Mouse (Mus musculus): Measurements from ENCODE around the gene Cstl1. TPM values are rescaled to one million over a fixed set of nuclear protein-coding genes. Genes with fewer than 3 reads are reported as not detected.
"Not testable (repeated sequence)": the region's sequence is repeated elsewhere in the genome, so short reads cannot be mapped to it uniquely, and the experiment has no call there.

The Cstl1 gene
- total RNA-seq (2021) = under 1 TPM in 1 of 2 experiments, not detected in 1; 0.50 TPM
- long read RNA-seq, experiment 1 = 0 reads
- long read RNA-seq, experiment 2 = 0 reads

- DNase-seq (ENCODE audit: low spot score in 2 of 2) = no peak
These were observed at the start of gene Cstl1 for GRCm38 (mm10) chr2:148750058-148750457. Gene Cstl1, plus strand, starts transcription at chr2:148750358.

- DNase-seq (ENCODE audit: low spot score in 2 of 2) = no peak
These were observed 43.6 kb upstream of the Cstl1 start for GRCm38 (mm10) chr2:148706409-148707201.

- no peak for DNase-seq (ENCODE audit: low spot score in 2 of 2)
These were observed 43.0 kb upstream of the Cstl1 start for GRCm38 (mm10) chr2:148707202-148707530.

GRCm38 (mm10) chr2:148712326-148712725 lies 37.8 kb upstream of the Cstl1 start:
- DNase-seq (ENCODE audit: low spot score in 2 of 2) = no peak

- no peak for DNase-seq (ENCODE audit: low spot score in 2 of 2)
These were observed 33.1 kb upstream of the Cstl1 start for GRCm38 (mm10) chr2:148717072-148717471.

GRCm38 (mm10) chr2:148719271-148719995 lies 30.7 kb upstream of the Cstl1 start:
- DNase-seq (ENCODE audit: low spot score in 2 of 2) = no peak

- DNase-seq (ENCODE audit: low spot score in 2 of 2) = peak; percentile 31 to 46
These were observed 18.4 kb upstream of the Cstl1 start for GRCm38 (mm10) chr2:148731614-148732326.

GRCm38 (mm10) chr2:148732327-148733000 lies 17.7 kb upstream of the Cstl1 start, which contains the start of gene Napb:
Gene Napb, minus strand, starts transcription at chr2:148732467.
- DNase-seq (ENCODE audit: low spot score in 2 of 2) = peak; percentile 88 to 91

GRCm38 (mm10) chr2:148743001-148743400 lies 7.2 kb upstream of the Cstl1 start:
- DNase-seq (ENCODE audit: low spot score in 2 of 2) = no peak

- DNase-seq (ENCODE audit: low spot score in 2 of 2) = no peak
These were observed 6.2 kb upstream of the Cstl1 start for GRCm38 (mm10) chr2:148743846-148744407.

GRCm38 (mm10) chr2:148751893-148752813 lies 2.0 kb downstream of the Cstl1 start:
- DNase-seq (ENCODE audit: low spot score in 2 of 2) = peak; percentile 53 to 66

GRCm38 (mm10) chr2:148754310-148754846 lies 4.2 kb downstream of the Cstl1 start:
- DNase-seq (ENCODE audit: low spot score in 2 of 2) = no peak

- no peak for DNase-seq (ENCODE audit: low spot score in 2 of 2)
These were observed 13.7 kb downstream of the Cstl1 start for GRCm38 (mm10) chr2:148763648-148764388.

- DNase-seq (ENCODE audit: low spot score in 2 of 2) = not testable (repeated sequence)
These were observed 21.2 kb downstream of the Cstl1 start, which contains the start of gene Cst11 for GRCm38 (mm10) chr2:148771397-148771796. Gene Cst11, minus strand, starts transcription at chr2:148771497.

- DNase-seq (ENCODE audit: low spot score in 2 of 2) = no peak
These were observed 31.6 kb downstream of the Cstl1 start, which contains the start of gene 8030411F24Rik for GRCm38 (mm10) chr2:148781709-148782108. Gene 8030411F24Rik, plus strand, starts transcription at chr2:148782009.

- no peak for DNase-seq (ENCODE audit: low spot score in 2 of 2)
These were observed 39.0 kb downstream of the Cstl1 start, which contains the start of gene Cst12 for GRCm38 (mm10) chr2:148789142-148789541. Gene Cst12, plus strand, starts transcription at chr2:148789361.

GRCm38 (mm10) chr2:148798485-148798884 lies 48.3 kb downstream of the Cstl1 start, which contains the start of gene Cst8:
Gene Cst8, plus strand, starts transcription at chr2:148798785.
- no peak for DNase-seq (ENCODE audit: low spot score in 2 of 2)

GRCm38 (mm10) chr2:148801491-148801921 lies 51.3 kb downstream of the Cstl1 start:
- no peak for DNase-seq (ENCODE audit: low spot score in 2 of 2)

All from adrenal gland, adult 18-20 months (tissue).